Mouse (Mus musculus) MEL (cell line): ENCODE data around the gene Wdr81.

Experiments
- CTCF ChIP-seq, 3 experiments: IDR thresholded peaks in 2 of 3; conservative IDR thresholded peaks in 1 of 3; 2 replicates each; pipeline ENCODE4 v1.5.1; 2011 to 2012; ENCODE audit warnings: low read length in 3 of 3, low read depth in 2 of 3, mild to moderate bottlenecking in 2 of 3, improper control_type of control experiment in 1 of 3, inconsistent platforms in 1 of 3, mixed read lengths in 1 of 3, moderate library complexity in 1 of 3; ENCODE audit not compliant: control insufficient read depth in 1 of 3, insufficient read depth in 1 of 3, poor library complexity in 1 of 3, severe bottlenecking in 1 of 3
- HCFC1 ChIP-seq: IDR thresholded peaks from 2 replicates; pipeline ENCODE4 v1.6.1; 2012; ENCODE audit warnings: low read depth, mild to moderate bottlenecking, inconsistent platforms, low read length, improper control_type of control experiment, moderate library complexity

GRCm38 (mm10) chr11:75406865-75407264 lies 47.7 kb downstream of the Wdr81 start:
- TF ChIP-seq HCFC1 (no peak), CTCF (IDR thresholded peaks at IDR 0.05 in 2 of 3, conservative IDR thresholded peaks at IDR 0.05 in 1 of 3; ENCODE audit: control insufficient read depth in 1 of 3, insufficient read depth in 1 of 3, low read depth in 2 of 3, low read length in 3 of 3, poor library complexity in 1 of 3, severe bottlenecking in 1 of 3) (peak; percentile 89 to 96 (median 89))
